Mouse (Mus musculus) heart, postnatal 0 days (tissue): ENCODE data around the gene Zbtb45. TPM values are rescaled to one million over a fixed set of nuclear protein-coding genes. Genes with fewer than 3 reads are reported as not detected.

ENCODE experiments used
- ATAC-seq: fragments of 200-750 bp; cut with Nextera tagmentation; 2 replicates; pipeline ENCODE4 v1.8.0; 2017; ENCODE audit warnings: low read depth, moderate number of reproducible peaks, moderate library complexity; ENCODE audit not compliant: insufficient read depth
- DNase-seq: peaks from one replicate; pipeline ENCODE4 v3.0.0-alpha.2; 2016; ENCODE audit warnings: low spot score
- H3K27ac ChIP-seq: fragments of 300-500 bp; sonication (generic); 2 replicates; pipeline ENCODE4 v1.5.1; 2014; ENCODE audit warnings: low read depth, mild to moderate bottlenecking
- H3K27me3 ChIP-seq: fragments of 300-500 bp; sonication (generic); 2 replicates; pipeline ENCODE4 v1.6.1; 2014; ENCODE audit warnings: low read length, mixed read lengths; ENCODE audit not compliant: control insufficient read depth, insufficient read depth
- H3K36me3 ChIP-seq: fragments of 300-500 bp; sonication (generic); replicated peaks from 2 replicates; pipeline ENCODE4 v1.6.1; 2014; ENCODE audit warnings: low read length, mixed read lengths; ENCODE audit not compliant: control insufficient read depth, insufficient read depth
- H3K4me1 ChIP-seq: fragments of 300-500 bp; sonication (generic); 2 replicates; pipeline ENCODE4 v1.6.1; 2014; ENCODE audit warnings: antibody characterized with exemption; ENCODE audit not compliant: control insufficient read depth, insufficient read depth
- H3K4me2 ChIP-seq: fragments of 300-500 bp; sonication (generic); 2 replicates; pipeline ENCODE4 v1.6.1; 2014; ENCODE audit warnings: low read depth, mild to moderate bottlenecking, low read length, moderate library complexity
- H3K4me3 ChIP-seq: fragments of 300-500 bp; sonication (generic); 2 replicates; pipeline ENCODE4 v1.5.1; 2014; ENCODE audit warnings: low read depth, low read length
- H3K9ac ChIP-seq: fragments of 300-500 bp; sonication (generic); replicated peaks from 2 replicates; pipeline ENCODE4 v1.6.1; 2014; ENCODE audit warnings: low read depth, low read length, mixed read lengths
- H3K9me3 ChIP-seq: fragments of 300-500 bp; sonication (generic); replicated peaks from 2 replicates; pipeline ENCODE4 v1.6.1; 2016; ENCODE audit warnings: low read length; ENCODE audit not compliant: control insufficient read depth
- CTCF ChIP-seq: IDR thresholded peaks from 2 replicates; pipeline ENCODE4 v1.5.1; 2016; ENCODE audit warnings: antibody characterized with exemption, control low read depth, low read depth
- EP300 ChIP-seq: IDR thresholded peaks from 2 replicates; pipeline ENCODE4 v1.6.1; 2016; ENCODE audit warnings: antibody characterized with exemption, low read depth
- WGBS: fragments of 180-500 bp; shearing (Covaris S2); extraction: QIAGEN DNeasy Blood & Tissue Kit; methylation state at CpG from one replicate; pipeline ENCODE4 v1.1.7; 2014; 5-methylcytosine and 5-hydroxymethylcytosine counted together
- polyA plus RNA-seq: library from polyadenylated mRNA; unstranded; fragments of >200 nt; fragmentation: Nextera tagmentation; extraction: Ambion mirVana; gene quantifications from 2 replicates; pipeline ENCODE4 v1.2.1, GENCODE M21; 2015
- total RNA-seq: library from RNA; depleted of rRNA; stranded (reverse); fragments of >200 nt; gene quantifications from 2 replicates; pipeline ENCODE4 v1.2.3, GENCODE M21; 2014; ENCODE audit warnings: low replicate concordance; rRNA removed

Zbtb45 gene
- total and polyA plus RNA-seq, 2 experiments from 2014 or later, result 9.5 to 29.2 TPM

DNA sequence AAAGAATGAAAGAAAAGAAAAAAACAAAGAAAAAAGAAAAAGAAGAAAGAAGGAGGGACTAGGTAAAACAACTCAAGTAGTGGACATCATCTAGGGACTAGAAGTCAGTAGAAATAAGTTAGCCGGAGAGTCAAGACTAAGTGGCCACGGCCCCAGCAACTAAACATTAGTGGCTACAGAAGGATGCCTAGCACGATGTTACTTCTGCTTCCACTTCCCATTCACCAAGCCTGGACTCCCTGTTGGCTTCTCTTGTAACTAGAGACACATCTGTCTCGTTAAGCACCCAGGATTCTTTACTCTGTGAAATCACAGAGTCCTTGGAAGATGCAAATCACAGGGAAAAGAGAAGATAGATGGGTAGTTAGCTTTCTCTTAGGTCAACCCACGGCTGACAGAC lies 52.3 kb downstream of the Zbtb45 start:
- no peak for DNase-seq
- WGBS, result 63% methylated on average over 5 of the region's 5 CpGs

DNA sequence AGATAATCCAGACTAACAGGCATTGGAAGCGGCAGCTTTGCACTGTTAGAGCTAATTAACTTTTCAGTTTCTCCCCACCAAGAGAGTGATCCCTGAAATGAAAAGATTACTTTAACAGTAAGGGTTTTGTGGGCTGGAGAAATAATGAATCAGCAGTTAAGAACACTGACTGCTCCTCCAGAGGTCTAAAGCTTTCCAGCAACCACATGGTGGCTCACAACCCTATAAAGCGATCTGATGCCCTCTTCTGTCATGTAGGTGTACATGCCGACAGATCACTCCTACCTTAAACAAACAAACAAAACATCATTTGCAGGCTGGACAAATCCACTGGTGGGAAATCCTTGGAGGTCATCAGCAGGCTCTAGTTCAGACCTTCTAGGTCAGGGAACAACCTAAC lies 54.9 kb downstream of the Zbtb45 start:
- Histone ChIP-seq H3K36me3 (no peaks in the 10 kb centered on the region), H3K27ac (no peak overlapping the region), H3K27me3 (no peaks in the 10 kb centered on the region), H3K4me1 (peaks cover 6% of the 10 kb centered on the region), H3K9me3 (no peaks in the 10 kb centered on the region), H3K4me2 (no peak overlapping the region), H3K4me3 (no peak overlapping the region), H3K9ac (no peak overlapping the region)
- ATAC-seq (no peak), DNase-seq (no peak)
- 42% methylated on average over 3 of the region's 3 CpGs for WGBS
- no peak for TF ChIP-seq EP300
- TF ChIP-seq CTCF, result peak; percentile 42

More for the DNA sequence above, 52.3 kb downstream of the Zbtb45 start:
- H3K4me1 ChIP-seq, result no peaks in the 10 kb centered on the region
- H3K36me3 ChIP-seq, result no peaks in the 10 kb centered on the region
- no peak overlapping the region for H3K4me2 ChIP-seq
- no peak for ATAC-seq
- no peak overlapping the region for H3K4me3 ChIP-seq
- no peak overlapping the region for H3K9ac ChIP-seq
- H3K9me3 ChIP-seq, result no peaks in the 10 kb centered on the region
- H3K27ac ChIP-seq, result no peak overlapping the region
- H3K27me3 ChIP-seq, result no peaks in the 10 kb centered on the region
- no peak for TF ChIP-seq EP300
- no peak for TF ChIP-seq CTCF

Other genes with a start within 250 kb of the Zbtb45 start
- gene Zscan18, start 206.4 kb downstream of the Zbtb45 start, total RNA-seq, result 1.5 and 6.3 TPM in 2 replicates
- 2.1 and 2.6 TPM in 2 replicates for gene Zscan18, start 206.4 kb downstream of the Zbtb45 start, polyA plus RNA-seq
- 3.1 and 12.2 TPM in 2 replicates for gene Zfp329, start 191.2 kb downstream of the Zbtb45 start, total RNA-seq
- 6.2 and 7.0 TPM in 2 replicates for gene Zfp329, start 191.2 kb downstream of the Zbtb45 start, polyA plus RNA-seq
- gene Zfp110, start 175.3 kb downstream of the Zbtb45 start, total RNA-seq, result 14.8 and 20.5 TPM in 2 replicates
- gene Zfp110, start 175.3 kb downstream of the Zbtb45 start, polyA plus RNA-seq, result 15.3 and 15.9 TPM in 2 replicates
- 2.9 and 6.3 TPM in 2 replicates for gene Zfp128, start 128.9 kb downstream of the Zbtb45 start, total RNA-seq
- gene Zfp128, start 128.9 kb downstream of the Zbtb45 start, polyA plus RNA-seq, result 2.3 and 3.0 TPM in 2 replicates
- gene Zscan22, start 112.2 kb downstream of the Zbtb45 start, total RNA-seq, result 1.3 and 3.5 TPM in 2 replicates
- 4.4 and 4.6 TPM in 2 replicates for gene Zscan22, start 112.2 kb downstream of the Zbtb45 start, polyA plus RNA-seq
- gene Rps5, start 87.7 kb downstream of the Zbtb45 start, total RNA-seq, result 1,775 and 1,995 TPM in 2 replicates
- gene Rps5, start 87.7 kb downstream of the Zbtb45 start, polyA plus RNA-seq, result 431 and 457 TPM in 2 replicates
- gene Rnf225, start 82.6 kb downstream of the Zbtb45 start, total RNA-seq, result not detected in 2 replicates
- gene Rnf225, start 82.6 kb downstream of the Zbtb45 start, polyA plus RNA-seq, result 0.14 and 0.19 TPM in 2 replicates
- gene Zfp324, start 44.2 kb downstream of the Zbtb45 start, total RNA-seq, result 2.9 and 10.9 TPM in 2 replicates
- gene Zfp324, start 44.2 kb downstream of the Zbtb45 start, polyA plus RNA-seq, result 3.7 and 4.2 TPM in 2 replicates
- 2.5 and 6.2 TPM in 2 replicates for gene Zfp446, start 32.2 kb downstream of the Zbtb45 start, total RNA-seq
- gene Zfp446, start 32.2 kb downstream of the Zbtb45 start, polyA plus RNA-seq, result 3.1 and 3.3 TPM in 2 replicates
- not detected in 2 replicates for gene Slc27a5, start 11.8 kb downstream of the Zbtb45 start, total RNA-seq
- gene Slc27a5, start 11.8 kb downstream of the Zbtb45 start, polyA plus RNA-seq, result not detected in 2 replicates
- 279 and 309 TPM in 2 replicates for gene Trim28, start 10.9 kb downstream of the Zbtb45 start, total RNA-seq
- 67.8 and 69.9 TPM in 2 replicates for gene Trim28, start 10.9 kb downstream of the Zbtb45 start, polyA plus RNA-seq
- gene Chmp2a, start 24.8 kb upstream of the Zbtb45 start, total RNA-seq, result 48.2 and 72.1 TPM in 2 replicates
- gene Chmp2a, start 24.8 kb upstream of the Zbtb45 start, polyA plus RNA-seq, result 181 and 183 TPM in 2 replicates
- 290 and 312 TPM in 2 replicates for gene Ube2m, start 28.2 kb upstream of the Zbtb45 start, total RNA-seq
- gene Ube2m, start 28.2 kb upstream of the Zbtb45 start, polyA plus RNA-seq, result 116 and 127 TPM in 2 replicates
- 2.7 and 8.4 TPM in 2 replicates for gene Mzf1, start 44.7 kb upstream of the Zbtb45 start, total RNA-seq
- 0.70 and 0.83 TPM in 2 replicates for gene Mzf1, start 44.7 kb upstream of the Zbtb45 start, polyA plus RNA-seq
- not detected in 2 replicates for gene Vmn1r85, start 85.1 kb upstream of the Zbtb45 start, total RNA-seq
- not detected in 2 replicates for gene Vmn1r85, start 85.1 kb upstream of the Zbtb45 start, polyA plus RNA-seq
- gene Vmn1r86, start 109.9 kb upstream of the Zbtb45 start, total RNA-seq, result not detected in 2 replicates
- gene Vmn1r86, start 109.9 kb upstream of the Zbtb45 start, polyA plus RNA-seq, result not detected in 2 replicates
- not detected in 2 replicates for gene Vmn1r87, start 130.1 kb upstream of the Zbtb45 start, total RNA-seq
- gene Vmn1r87, start 130.1 kb upstream of the Zbtb45 start, polyA plus RNA-seq, result not detected in 2 replicates
- gene Vmn1r88, start 149.5 kb upstream of the Zbtb45 start, total RNA-seq, result not detected in 2 replicates
- gene Vmn1r88, start 149.5 kb upstream of the Zbtb45 start, polyA plus RNA-seq, result not detected in 2 replicates
- not detected in 2 replicates for gene Vmn1r89, start 203.0 kb upstream of the Zbtb45 start, total RNA-seq
- gene Vmn1r89, start 203.0 kb upstream of the Zbtb45 start, polyA plus RNA-seq, result not detected in 2 replicates